Mouse (Mus musculus) c-Kit-positive CD71-positive TER-119-positive erythroid progenitor cells, embryonic 14.5 days (primary cell): ENCODE results near the gene Spen.

Source experiments
- DNase-seq: peaks from one replicate; pipeline ENCODE4 v3.0.0-alpha.2; 2013; ENCODE audit warnings: low spot score

The Spen gene

DNA sequence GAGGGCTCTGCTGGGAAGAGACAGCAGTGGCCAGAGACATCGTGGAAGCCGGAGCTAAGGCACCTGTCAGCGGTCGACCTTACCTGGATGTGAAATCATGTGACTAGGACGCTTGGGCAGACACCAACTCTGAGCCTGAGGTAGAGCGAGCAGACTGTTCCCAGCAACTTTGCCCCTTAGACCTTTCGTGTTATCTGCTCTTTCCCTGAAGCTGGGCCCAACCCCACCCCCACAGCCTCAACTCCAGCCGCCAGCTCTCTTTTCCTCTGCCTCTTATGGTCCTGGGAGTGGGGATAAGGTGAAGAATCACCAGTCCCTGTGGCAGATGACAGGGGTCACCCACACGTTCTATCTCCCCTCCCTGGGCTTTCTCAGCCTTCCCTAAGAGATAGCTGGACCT lies 117.5 kb downstream of the Spen start:
- DNase-seq: no peak

DNA sequence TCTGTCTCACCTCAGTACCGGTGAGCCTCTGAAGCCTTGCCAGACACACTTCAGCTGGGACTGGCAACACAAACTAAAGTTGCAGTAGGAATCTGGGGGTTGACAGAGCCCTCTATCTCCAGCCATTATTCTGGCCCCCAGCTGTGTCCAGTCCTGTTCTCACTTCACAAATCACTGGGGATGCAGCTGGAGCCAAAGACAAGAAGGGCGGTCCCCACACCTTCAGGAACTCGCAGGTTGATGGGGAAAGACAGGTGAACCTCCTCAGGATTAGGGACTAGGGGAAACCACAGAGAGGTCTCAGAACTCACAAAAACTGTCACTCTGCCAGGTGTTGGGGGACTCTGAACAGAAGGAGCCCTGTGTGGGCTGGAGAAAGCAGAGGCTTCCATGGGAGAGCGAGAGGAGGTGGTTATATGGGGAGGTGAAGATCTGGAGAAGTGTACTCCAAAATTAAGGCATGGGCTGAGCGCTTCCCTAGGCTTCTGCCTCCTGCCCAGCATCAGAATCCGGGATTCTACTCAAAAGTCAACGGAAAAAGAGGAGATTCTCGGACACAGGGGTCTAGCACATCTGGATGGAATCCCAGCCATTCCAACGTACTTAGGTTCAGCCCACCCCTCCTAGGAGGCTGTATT lies 118.1 kb downstream of the Spen start, which contains the start of gene Hspb7:
Hspb7 (plus strand) TSS at position 588 of the 638 bp plus-strand sequence.
- DNase-seq: no peak

DNA sequence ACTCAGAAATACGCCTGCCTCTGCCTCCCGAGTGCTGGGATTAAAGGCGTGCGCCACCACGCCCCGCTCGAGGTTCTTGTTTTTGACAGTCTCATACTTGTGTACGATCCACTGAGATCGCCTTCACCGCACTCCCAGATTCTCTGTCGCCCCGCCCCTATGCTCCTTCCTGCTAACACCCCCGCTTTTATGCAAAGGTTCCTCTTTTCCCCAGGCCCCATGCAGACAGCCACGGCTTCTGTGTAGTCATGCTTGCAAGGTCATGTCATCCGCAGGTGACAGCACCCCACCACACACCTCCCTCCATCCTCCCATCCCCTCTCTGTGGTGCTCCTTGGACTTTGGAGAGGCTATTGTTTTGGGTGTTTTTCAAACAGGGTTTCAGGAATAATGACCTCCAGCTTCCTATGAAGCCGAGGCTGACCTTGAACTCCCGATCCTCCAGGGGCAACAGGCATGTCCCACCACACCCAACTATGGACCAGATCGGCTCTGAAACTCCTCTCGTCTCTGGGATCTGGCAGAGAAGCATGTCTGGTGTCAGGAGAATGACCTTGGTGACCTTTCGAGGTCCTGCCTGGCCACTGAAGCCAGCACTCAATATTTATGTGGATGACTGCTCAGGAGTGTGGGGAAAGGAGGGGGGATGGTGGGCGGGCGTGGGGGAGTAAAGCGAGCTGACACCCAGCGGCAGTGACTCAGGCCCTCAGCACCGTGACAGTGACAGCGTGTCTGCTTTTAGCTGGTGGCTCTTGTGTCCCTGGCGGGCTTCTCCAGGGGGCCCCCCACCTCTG lies 118.8 kb downstream of the Spen start:
- no peak for DNase-seq
